Mouse (Mus musculus): ENCODE measurements around the gene Pnldc1.

- TF ChIP-seq MAX (IDR thresholded peaks at IDR 0.05; ENCODE audit: low read depth) = no peak
- no peak for TF ChIP-seq USF1 (IDR thresholded peaks at IDR 0.05; ENCODE audit: low read depth)
- no peak for TF ChIP-seq SRF (IDR thresholded peaks at IDR 0.05; ENCODE audit: control insufficient read depth, insufficient read length, low read depth)
- no peak for TF ChIP-seq E2F4 (IDR thresholded peaks at IDR 0.05; ENCODE audit: insufficient read depth)
- TF ChIP-seq POLR2A (IDR thresholded peaks at IDR 0.05; ENCODE audit: insufficient read length, low read depth) = no peak
- TF ChIP-seq CEBPB (IDR thresholded peaks at IDR 0.05; ENCODE audit: insufficient read depth, poor library complexity, severe bottlenecking) = no peak
- no peak for TF ChIP-seq POLR2AphosphoS2 (IDR thresholded peaks at IDR 0.05; ENCODE audit: insufficient read length, low read depth)
- no peak for TF ChIP-seq TCF12 (IDR thresholded peaks at IDR 0.05; ENCODE audit: insufficient read depth, poor library complexity, severe bottlenecking)
- no peak for TF ChIP-seq REST (IDR thresholded peaks at IDR 0.05; ENCODE audit: insufficient read depth, insufficient read length)
Measured at GRCm38 (mm10) chr17:12859006-12859520, 51.0 kb downstream of the Pnldc1 start.

All from myocyte (in vitro differentiated cells).